Mouse (Mus musculus) small intestine, adult 2 months (tissue): ENCODE data around the gene Rps15.

Experiments
- CTCF ChIP-seq: fragments of 200-500 bp; IDR thresholded peaks from 2 replicates; pipeline ENCODE4 v1.5.1; 2012; ENCODE audit warnings: low read depth, mild to moderate bottlenecking, control low read depth, inconsistent platforms, low read length, moderate library complexity, mixed read lengths; ENCODE audit not compliant: insufficient replicate concordance, insufficient read length; ENCODE audit errors: extremely low read depth
- POLR2A ChIP-seq: fragments of 200-500 bp; IDR thresholded peaks from 2 replicates; pipeline ENCODE4 v1.6.1; 2012; ENCODE audit warnings: low read depth, mild to moderate bottlenecking, control low read depth, inconsistent platforms, low read length, moderate library complexity

GRCm38 (mm10) chr10:80278390-80278789 is 13.9 kb upstream of the Rps15 start:
- no peak for TF ChIP-seq CTCF
- TF ChIP-seq POLR2A, result no peak
